Mouse (Mus musculus) left cerebral cortex, postnatal 36 days (tissue): Measurements from ENCODE around the gene Ccdc59. TPM values are rescaled to one million over a fixed set of nuclear protein-coding genes. Genes with fewer than 3 reads are reported as not detected.

Source experiments
- DNase-seq, 2 experiments: peaks; one replicate each; pipeline ENCODE4 v3.0.0; 2021 to 2022; ENCODE audit warnings: low spot score in 2 of 2, mixed read lengths in 1 of 2
- intact Hi-C: fragments of 180-260 bp; cut with DNase I; formaldehyde crosslinking; loops from one replicate; pipeline ENCODE4 v1.15.1; 2025
- total RNA-seq, 2 experiments: library from RNA; stranded (reverse); gene quantifications; 2 replicates each; pipeline ENCODE4 v1.2.3; 2021

The Ccdc59 gene
- 10 to 100 TPM; 18.4 to 19.4 TPM for total RNA-seq

- intact Hi-C loops: loop anchor here (10.0 kb wide), 1 partner anchor 634 kb away; the partner anchor contains the start of gene Ppfia2
- DNase-seq: peak; percentile 97 to 98
Measured at GRCm38 (mm10) chr10:105840928-105841888, at the start of gene Ccdc59, which contains the start of gene Mettl25. Gene Ccdc59, plus strand, starts transcription at chr10:105841067. Gene Mettl25, minus strand, starts transcription at chr10:105841380.

DNA sequence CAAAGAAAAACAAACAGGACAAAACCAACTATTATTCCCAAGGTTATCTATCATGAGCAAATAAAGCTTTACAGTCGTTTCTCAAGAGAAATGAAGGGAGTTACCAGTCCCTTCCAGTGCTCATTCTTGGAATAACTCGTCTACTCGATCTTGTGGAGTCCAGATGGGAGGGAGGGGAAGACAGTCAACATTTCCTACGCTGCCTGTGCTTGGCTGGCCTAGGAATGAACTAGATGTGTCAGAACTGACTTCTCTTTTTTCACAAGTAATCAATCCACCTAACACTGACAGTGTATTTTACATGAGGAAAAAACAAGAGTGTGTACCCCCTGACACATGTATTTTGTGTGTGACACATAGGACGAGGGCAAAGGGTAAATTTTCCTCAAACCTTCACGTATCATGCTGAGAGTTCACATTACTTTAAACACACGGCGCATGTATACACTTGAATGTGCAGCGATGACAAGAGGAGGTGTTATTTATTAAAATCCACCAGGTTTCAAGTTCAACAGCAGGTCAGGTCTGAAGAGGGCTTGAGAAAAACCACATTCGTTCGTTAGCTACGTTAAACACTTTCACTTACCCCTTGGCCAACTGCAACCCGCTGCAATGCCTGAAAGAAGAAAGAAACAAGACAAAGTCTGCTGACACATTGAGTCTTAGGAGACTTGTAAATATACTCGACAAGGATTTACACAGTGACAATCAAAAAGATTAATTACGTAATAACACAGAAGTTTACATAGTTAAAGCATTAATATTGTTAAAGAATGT is 46.9 kb upstream of the Ccdc59 start:
- intact Hi-C loops: loop anchor here (5.0 kb wide), 1 partner anchor 33 kb away; no protein-coding TSS in a partner anchor
- no peak for DNase-seq

DNA sequence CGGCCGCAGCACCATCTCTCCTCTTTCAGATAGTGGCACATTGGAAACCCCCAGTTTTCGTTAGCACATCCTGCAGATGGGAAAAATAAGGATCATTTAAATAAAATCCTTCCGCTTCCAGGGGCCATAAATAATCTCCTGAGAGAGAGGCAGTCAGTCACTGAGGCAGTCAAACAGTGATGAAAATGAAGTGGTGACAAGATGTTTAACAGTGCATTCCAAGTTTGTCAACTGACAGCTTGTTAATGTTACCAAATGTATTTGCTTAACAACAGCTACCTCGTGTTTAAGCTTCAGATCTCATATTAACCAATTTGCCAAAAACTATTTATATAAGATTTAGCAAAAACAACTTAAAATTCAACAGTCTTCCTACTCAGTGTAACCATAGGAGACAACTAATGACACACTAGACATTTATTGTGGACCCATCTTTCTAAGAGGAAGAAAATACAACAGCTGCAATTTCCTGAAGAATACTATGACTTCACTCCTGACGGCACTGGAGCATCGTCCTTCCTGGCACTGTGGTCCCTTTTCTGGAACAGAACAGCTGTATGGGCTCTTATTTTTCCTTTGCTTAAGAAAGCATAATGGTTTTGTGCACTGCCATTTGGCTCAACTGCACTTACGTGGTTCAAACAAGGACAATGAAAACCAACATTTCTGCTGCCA is 43.5 kb upstream of the Ccdc59 start:
- intact Hi-C loops: no loop called here
- DNase-seq: no peak

DNA sequence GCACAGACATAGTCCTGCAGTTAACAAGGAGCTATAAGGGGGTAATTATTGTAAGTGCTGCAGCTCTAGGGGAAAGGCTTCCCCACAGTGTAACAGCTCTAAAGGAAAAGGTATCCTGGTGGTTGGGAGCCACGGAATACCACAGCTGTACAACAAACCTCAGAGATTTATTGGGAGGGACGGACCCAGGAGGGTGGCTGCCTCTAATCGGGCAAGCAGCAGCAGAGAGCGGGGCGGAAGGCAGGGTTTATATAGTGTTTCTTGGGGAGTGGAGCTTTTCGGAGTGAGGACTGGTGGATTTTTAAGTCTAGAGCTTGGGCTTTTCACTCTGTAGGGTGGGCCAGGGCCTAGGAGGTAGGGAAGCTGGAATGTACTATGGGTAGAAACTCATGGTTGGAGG is 39.7 kb upstream of the Ccdc59 start:
- intact Hi-C loops: no loop called here
- no peak for DNase-seq

DNA sequence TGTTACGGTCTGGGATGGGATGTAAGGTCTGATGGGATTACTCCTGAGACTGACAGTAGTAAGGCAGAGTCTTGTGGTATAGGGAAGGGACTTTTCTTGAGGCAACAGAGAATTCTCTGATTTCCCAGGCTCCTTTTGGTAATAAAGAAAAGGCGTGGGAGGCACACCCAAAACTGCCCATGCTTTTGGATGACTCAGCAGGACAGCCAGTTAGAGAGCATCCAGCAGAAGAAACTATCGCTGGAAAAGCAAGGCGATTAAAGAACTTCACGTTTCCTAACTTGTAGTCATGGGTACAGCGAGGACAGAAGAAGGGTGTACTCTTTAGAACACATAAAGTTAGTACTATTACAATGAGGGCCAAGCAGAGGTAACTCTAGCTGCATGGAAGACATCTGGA is 38.7 kb upstream of the Ccdc59 start:
- no peak for DNase-seq
- intact Hi-C loops: no loop called here

GRCm38 (mm10) chr10:105803461-105803860 is 37.4 kb upstream of the Ccdc59 start:
- intact Hi-C loops: no loop called here
- no peak for DNase-seq

GRCm38 (mm10) chr10:105806259-105807010 is 34.4 kb upstream of the Ccdc59 start:
- no peak for DNase-seq
- intact Hi-C loops: no loop called here

GRCm38 (mm10) chr10:105834627-105835228 is 6.1 kb upstream of the Ccdc59 start:
- intact Hi-C loops: no loop called here
- DNase-seq: no peak

- intact Hi-C loops: loop anchor here (10.0 kb wide), 1 partner anchor 632 kb away; the partner anchor contains the start of gene Ppfia2
- DNase-seq: no peak
Measured at GRCm38 (mm10) chr10:105842574-105842973, 1.7 kb downstream of the Ccdc59 start.

GRCm38 (mm10) chr10:105850286-105850685 is 9.4 kb downstream of the Ccdc59 start:
- no peak for DNase-seq
- intact Hi-C loops: no loop called here

DNA sequence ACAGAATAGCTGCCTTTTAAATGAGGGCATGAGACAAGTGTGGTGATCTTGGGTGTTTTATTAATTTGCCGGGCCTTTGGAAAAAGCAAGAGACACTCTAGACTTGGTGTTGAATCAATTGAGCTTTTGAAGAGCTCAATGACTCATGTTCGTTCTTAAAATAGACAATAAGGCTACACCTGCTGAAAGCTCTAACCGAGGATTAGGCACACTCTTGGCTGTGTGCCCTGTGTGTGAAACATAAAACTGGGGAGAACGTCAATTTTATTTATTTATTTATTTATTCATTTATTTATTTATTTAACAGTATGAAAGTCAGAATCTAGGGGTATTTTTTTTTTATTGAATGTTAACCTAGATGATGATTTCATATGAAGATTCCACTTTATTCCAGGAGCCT is 10.3 kb downstream of the Ccdc59 start:
- no peak for DNase-seq
- intact Hi-C loops: no loop called here

DNA sequence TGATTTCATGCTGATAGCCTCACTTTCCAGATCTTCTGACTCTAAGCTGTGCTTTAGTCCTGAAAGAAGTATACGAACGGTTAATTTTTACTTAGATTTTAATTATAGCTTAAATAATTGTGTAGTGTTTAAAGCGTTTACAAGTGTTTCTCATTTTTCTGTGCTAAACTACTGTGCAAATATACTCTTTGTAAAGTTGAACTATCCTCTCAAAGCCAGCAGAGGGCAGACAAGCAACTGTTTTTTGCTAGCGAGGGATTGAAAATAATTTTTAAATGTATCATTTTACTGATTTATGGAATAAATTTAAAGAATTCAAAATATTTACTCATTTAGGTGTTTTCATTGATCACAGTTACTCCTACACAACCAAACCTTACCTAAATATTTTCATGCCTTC is 26.4 kb downstream of the Ccdc59 start:
- no peak for DNase-seq
- intact Hi-C loops: loop anchor here (2.0 to 10.0 kb wide), 3 partner anchors 247 to 717 kb away; no protein-coding TSS in a partner anchor

Other genes starting within 250 kb of the Ccdc59 start
- 1 to 10 TPM; 7.7 to 8.2 TPM for gene Mettl25, start 313 bp downstream of the Ccdc59 start, total RNA-seq